Mouse (Mus musculus) MEL (cell line): ENCODE results near the gene Mcl1.

Experiments
- CTCF ChIP-seq, 3 experiments: IDR thresholded peaks in 2 of 3; conservative IDR thresholded peaks in 1 of 3; 2 replicates each; pipeline ENCODE4 v1.5.1; 2011 to 2012; ENCODE audit warnings: low read length in 3 of 3, low read depth in 2 of 3, mild to moderate bottlenecking in 2 of 3, improper control_type of control experiment in 1 of 3, inconsistent platforms in 1 of 3, mixed read lengths in 1 of 3, moderate library complexity in 1 of 3; ENCODE audit not compliant: control insufficient read depth in 1 of 3, insufficient read depth in 1 of 3, poor library complexity in 1 of 3, severe bottlenecking in 1 of 3
- EP300 ChIP-seq, 2 experiments: IDR thresholded peaks; 2 replicates each; pipeline ENCODE4 v1.6.1; 2011; ENCODE audit warnings: improper control_type of control experiment in 2 of 2, low read length in 2 of 2, low read depth in 1 of 2, mild to moderate bottlenecking in 1 of 2
- GABPA ChIP-seq: IDR thresholded peaks from 2 replicates; pipeline ENCODE4 v1.6.1; 2012; ENCODE audit warnings: low read depth, mild to moderate bottlenecking, inconsistent platforms, low read length, improper control_type of control experiment, moderate library complexity
- GATA1 ChIP-seq: IDR thresholded peaks from 2 replicates; pipeline ENCODE4 v1.6.1; 2011; ENCODE audit warnings: low read depth, low read length, improper control_type of control experiment
- HCFC1 ChIP-seq: IDR thresholded peaks from 2 replicates; pipeline ENCODE4 v1.6.1; 2012; ENCODE audit warnings: low read depth, mild to moderate bottlenecking, inconsistent platforms, low read length, improper control_type of control experiment, moderate library complexity
- MAX ChIP-seq: IDR thresholded peaks from 2 replicates; pipeline ENCODE4 v1.6.1; 2011; ENCODE audit warnings: low read length, improper control_type of control experiment
- MXI1 ChIP-seq: IDR thresholded peaks from 2 replicates; pipeline ENCODE4 v1.6.1; 2011; ENCODE audit warnings: mild to moderate bottlenecking, low read depth, low read length, improper control_type of control experiment
- MYB ChIP-seq: IDR thresholded peaks from 2 replicates; pipeline ENCODE4 v1.6.1; 2011; ENCODE audit warnings: mild to moderate bottlenecking, low read depth, low read length, improper control_type of control experiment
- POLR2AphosphoS5 ChIP-seq: IDR thresholded peaks from 2 replicates; pipeline ENCODE4 v1.6.1; 2012; ENCODE audit warnings: low read depth, borderline replicate concordance, mild to moderate bottlenecking, inconsistent platforms, low read length, moderate library complexity, mixed read lengths
- TAL1 ChIP-seq: IDR thresholded peaks from 2 replicates; pipeline ENCODE4 v1.6.1; 2012; ENCODE audit warnings: mild to moderate bottlenecking, inconsistent platforms, low read length, moderate library complexity, mixed read lengths
- TBP ChIP-seq: IDR thresholded peaks from 2 replicates; pipeline ENCODE4 v1.8.0; 2011; ENCODE audit warnings: low read depth, low read length, improper control_type of control experiment
- USF2 ChIP-seq, 2 experiments: IDR thresholded peaks; 2 replicates each; pipeline ENCODE4 v1.6.1; 2011 to 2012; ENCODE audit warnings: improper control_type of control experiment in 2 of 2, low read length in 2 of 2, borderline replicate concordance in 1 of 2, inconsistent platforms in 1 of 2, low read depth in 1 of 2, mild to moderate bottlenecking in 1 of 2; ENCODE audit not compliant: insufficient read depth in 1 of 2

DNA sequence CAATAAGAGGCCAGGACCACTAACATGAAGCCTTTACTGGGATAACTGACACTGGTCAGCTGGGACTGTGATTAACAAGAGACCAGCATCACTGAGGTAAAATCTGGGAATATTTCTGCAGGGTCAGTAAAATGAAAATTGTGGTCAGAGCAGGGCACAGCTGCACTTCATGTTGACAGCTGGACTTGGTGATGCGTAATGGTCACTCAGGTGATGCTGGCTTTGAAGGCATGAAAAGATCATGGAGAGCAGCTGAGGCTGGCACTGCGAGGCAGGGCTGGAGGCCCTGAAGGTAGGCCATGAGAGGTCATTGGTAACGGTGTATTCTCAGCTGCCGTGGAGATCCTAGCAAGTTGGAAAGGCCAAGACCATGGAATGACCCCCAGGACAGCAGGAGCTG is 39.7 kb downstream of the Mcl1 start:
- TF ChIP-seq USF2 (IDR thresholded peaks at IDR 0.05; ENCODE audit: borderline replicate concordance in 1 of 2, insufficient read depth in 1 of 2, low read depth in 1 of 2, low read length in 2 of 2): no peak
- TF ChIP-seq CTCF (IDR thresholded peaks at IDR 0.05 in 2 of 3, conservative IDR thresholded peaks at IDR 0.05 in 1 of 3; ENCODE audit: control insufficient read depth in 1 of 3, insufficient read depth in 1 of 3, low read depth in 2 of 3, low read length in 3 of 3, poor library complexity in 1 of 3, severe bottlenecking in 1 of 3): no peak
- TF ChIP-seq EP300 (IDR thresholded peaks at IDR 0.05; ENCODE audit: low read depth in 1 of 2, low read length in 2 of 2): no peak
- no peak for TF ChIP-seq HCFC1
- TF ChIP-seq GATA1: no peak
- TF ChIP-seq MYB: no peak
- TF ChIP-seq TAL1: no peak
- TF ChIP-seq GABPA: no peak
- TF ChIP-seq TBP: no peak
- no peak for TF ChIP-seq MAX
- TF ChIP-seq POLR2AphosphoS5: no peak
- no peak for TF ChIP-seq MXI1
